Mouse (Mus musculus): ENCODE data around the gene Cald1.

DNA sequence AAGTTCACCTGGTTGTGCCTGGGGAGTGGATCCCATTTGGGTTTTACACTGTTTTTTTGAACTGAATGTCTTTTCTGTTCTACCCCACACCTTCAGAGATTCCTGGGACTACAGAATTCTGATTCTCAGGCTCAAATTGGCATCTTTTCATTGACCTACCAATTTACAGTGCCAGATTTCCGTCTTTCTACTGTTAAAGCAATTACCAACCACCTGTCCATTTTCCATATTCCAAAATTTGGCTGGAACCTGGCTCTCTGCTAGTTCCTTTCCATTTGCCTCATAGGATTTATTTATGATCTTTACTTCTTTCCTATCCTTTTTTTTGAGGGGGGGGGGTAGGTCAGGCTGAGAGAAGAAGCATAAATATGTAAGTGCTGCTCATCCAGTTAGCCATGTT is 4.9 kb upstream of the Cald1 start:
- TF ChIP-seq POLR2A (IDR thresholded peaks at IDR 0.05; ENCODE audit: borderline replicate concordance, insufficient read depth, low read length) (no peak), CTCF (IDR thresholded peaks at IDR 0.05; ENCODE audit: borderline replicate concordance, insufficient read depth, low read depth, low read length) (no peak)

All from cerebellum, adult 2 months (tissue).